Mouse (Mus musculus) kidney, postnatal 0 days (tissue): ENCODE results near the gene Mst1. TPM values are rescaled to one million over a fixed set of nuclear protein-coding genes. Genes with fewer than 3 reads are reported as not detected.

Experiments used
- ATAC-seq: fragments of 200-750 bp; cut with Nextera tagmentation; replicated peaks from 2 replicates; pipeline ENCODE4 v1.8.0; 2017; ENCODE audit warnings: low read depth, moderate number of reproducible peaks, moderate TSS enrichment, moderate library complexity; ENCODE audit not compliant: low FRiP score
- DNase-seq: peaks from one replicate; pipeline ENCODE4 v3.0.0-alpha.2; 2016; ENCODE audit warnings: low spot score
- H3K27ac ChIP-seq: fragments of 300-500 bp; sonication (generic); 2 replicates; pipeline ENCODE4 v1.5.1; 2014; ENCODE audit warnings: mild to moderate bottlenecking
- H3K27me3 ChIP-seq: fragments of 300-500 bp; sonication (generic); 2 replicates; pipeline ENCODE4 v1.6.1; 2014; ENCODE audit warnings: low read length, mixed read lengths; ENCODE audit not compliant: insufficient read depth
- H3K36me3 ChIP-seq: fragments of 300-500 bp; sonication (generic); 2 replicates; pipeline ENCODE4 v1.6.1; 2014; ENCODE audit warnings: low read length, mixed read lengths; ENCODE audit not compliant: insufficient read depth
- H3K4me1 ChIP-seq: fragments of 300-500 bp; sonication (generic); replicated peaks from 2 replicates; pipeline ENCODE4 v1.6.1; 2014; ENCODE audit warnings: antibody characterized with exemption, low read length, mixed read lengths; ENCODE audit not compliant: insufficient read depth
- H3K4me2 ChIP-seq: fragments of 300-500 bp; sonication (generic); 2 replicates; pipeline ENCODE4 v1.6.1; 2014; ENCODE audit warnings: mild to moderate bottlenecking, low read length, moderate library complexity, mixed read lengths
- H3K4me3 ChIP-seq: fragments of 300-500 bp; sonication (generic); replicated peaks from 2 replicates; pipeline ENCODE4 v1.5.1; 2014; ENCODE audit warnings: low read depth, low read length
- H3K9ac ChIP-seq: fragments of 300-500 bp; sonication (generic); 2 replicates; pipeline ENCODE4 v1.6.1; 2014; ENCODE audit warnings: low read depth, low read length
- H3K9me3 ChIP-seq: fragments of 300-500 bp; sonication (generic); replicated peaks from 2 replicates; pipeline ENCODE4 v1.6.1; 2016; ENCODE audit warnings: low read length, inconsistent platforms, mixed read lengths
- CTCF ChIP-seq: IDR thresholded peaks from 2 replicates; pipeline ENCODE4 v1.5.1; 2016; ENCODE audit warnings: antibody characterized with exemption, low read depth, mild to moderate bottlenecking, moderate library complexity
- WGBS: fragments of 180-500 bp; shearing (Covaris S2); extraction: QIAGEN DNeasy Blood & Tissue Kit; methylation state at CpG from one replicate; pipeline ENCODE4 v1.1.7; 2014; 5-methylcytosine and 5-hydroxymethylcytosine counted together
- polyA plus RNA-seq: library from polyadenylated mRNA; unstranded; fragments of >200 nt; fragmentation: Nextera tagmentation; extraction: Ambion mirVana; gene quantifications from 2 replicates; pipeline ENCODE4 v1.2.1, GENCODE M21; 2015

Gene Mst1
- polyA plus RNA-seq, 1 experiment from 2014 or later, result 0.39 TPM

DNA sequence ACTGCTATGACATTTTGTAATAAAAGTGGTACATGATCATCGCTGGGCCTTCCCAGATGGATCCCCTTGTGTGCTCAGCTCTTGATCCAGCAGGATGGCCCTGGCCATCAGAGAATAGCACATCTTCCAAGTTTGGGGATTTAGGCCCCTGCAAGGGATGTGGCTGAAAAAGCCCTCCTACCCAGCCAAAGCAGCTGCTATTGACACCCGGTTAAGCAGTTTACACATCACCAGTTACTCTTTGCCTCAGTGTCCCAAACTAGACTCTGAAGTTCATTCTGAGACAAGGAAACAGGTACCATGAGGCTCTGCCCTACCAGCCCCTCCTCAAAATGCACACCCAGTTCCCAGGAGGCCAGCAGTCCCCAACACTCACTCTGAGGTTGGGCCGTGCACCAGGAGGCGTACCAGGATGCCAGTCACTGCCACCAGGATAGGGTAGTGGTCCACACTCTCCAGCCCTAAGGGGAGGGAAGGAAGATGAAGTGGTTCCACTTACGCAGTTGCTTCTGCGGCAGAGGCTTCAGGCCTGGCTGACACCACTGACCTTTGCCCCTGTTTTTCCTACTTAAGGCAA lies 24.5 kb upstream of the Mst1 start:
- Histone ChIP-seq H3K4me3 (no peak overlapping the region), H3K36me3 (peaks cover 47% of the 10 kb centered on the region), H3K27ac (no peak overlapping the region), H3K9me3 (no peaks in the 10 kb centered on the region), H3K4me2 (no peak overlapping the region), H3K27me3 (no peaks in the 10 kb centered on the region), H3K9ac (no peak overlapping the region), H3K4me1 (peaks cover 3% of the 10 kb centered on the region; the same call in 1 of the 2 replicates)
- TF ChIP-seq CTCF, result no peak
- DNase-seq (no peak), ATAC-seq (no peak)
- 83% methylated on average over 6 of the region's 6 CpGs for WGBS

DNA sequence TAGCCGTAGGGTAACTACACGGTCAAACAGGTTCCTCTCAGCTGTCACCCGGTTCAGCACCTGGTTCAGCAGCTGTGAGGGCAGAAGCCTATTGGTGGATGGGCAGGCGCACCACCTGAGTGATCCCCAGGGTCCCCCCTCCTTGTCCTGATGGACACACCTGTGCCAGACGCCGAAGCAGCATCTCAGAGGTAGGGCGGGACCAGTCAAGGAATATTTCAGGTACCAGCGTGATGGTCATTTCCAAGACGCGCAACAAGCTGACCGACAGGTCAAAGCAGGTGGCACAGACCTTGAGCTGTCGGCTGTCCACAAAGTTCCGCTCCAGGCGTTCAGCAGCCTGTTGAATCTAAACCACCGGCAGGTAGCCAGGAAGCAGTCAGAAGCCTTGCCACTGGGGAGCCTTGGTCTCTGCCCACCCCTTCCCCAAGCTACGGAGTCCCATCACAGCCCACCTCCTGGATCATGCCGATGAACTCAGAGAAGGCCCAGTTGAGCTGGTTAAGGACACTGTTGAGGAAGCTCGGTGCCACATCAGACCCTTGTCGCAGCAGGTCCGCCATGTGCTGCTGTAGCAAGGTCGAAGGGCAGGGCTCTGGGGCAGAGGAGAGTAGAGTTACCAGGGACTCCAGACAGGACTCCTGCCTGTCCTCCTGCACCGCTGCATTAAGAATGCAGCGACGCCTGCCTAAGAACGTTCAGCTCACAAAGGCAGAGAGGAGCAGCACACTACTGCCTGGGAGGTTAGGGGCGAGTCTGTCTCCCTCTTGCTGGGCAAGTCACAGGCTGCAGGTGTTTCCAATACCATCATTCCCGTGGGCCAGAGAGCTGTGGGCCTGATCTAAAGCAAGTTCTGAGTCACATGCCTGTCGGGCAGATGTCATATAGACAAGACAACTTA lies 23.6 kb upstream of the Mst1 start:
- Histone ChIP-seq H3K27me3 (no peaks in the 10 kb centered on the region), H3K27ac (no peak overlapping the region), H3K9me3 (no peaks in the 10 kb centered on the region), H3K4me3 (no peak overlapping the region), H3K4me2 (no peak overlapping the region), H3K36me3 (peaks cover 45% of the 10 kb centered on the region), H3K4me1 (peaks cover 3% of the 10 kb centered on the region; the same call in 1 of the 2 replicates), H3K9ac (no peak overlapping the region)
- TF ChIP-seq CTCF, result no peak
- DNase-seq (no peak), ATAC-seq (no peak)
- WGBS, result 75% methylated on average over 28 of the region's 28 CpGs

DNA sequence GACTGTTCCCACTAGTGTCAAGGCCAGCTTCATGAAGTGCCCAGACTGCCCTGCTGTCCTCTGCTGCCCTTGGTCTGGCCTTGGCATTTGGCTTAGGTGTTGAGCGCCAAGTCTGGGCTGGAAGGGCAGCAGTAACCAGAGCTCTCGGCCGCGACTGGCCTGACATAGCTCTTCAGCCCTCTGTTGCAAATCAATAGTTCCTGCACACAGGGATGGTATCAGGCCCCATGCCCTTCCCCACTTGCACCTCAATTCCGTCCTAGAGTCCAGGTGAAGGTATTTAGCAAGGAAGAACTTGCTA lies 23.0 kb upstream of the Mst1 start:
- 87% methylated on average over 5 of the region's 5 CpGs for WGBS
- H3K9ac ChIP-seq, result no peak overlapping the region
- H3K36me3 ChIP-seq, result peaks cover 44% of the 10 kb centered on the region
- no peaks in the 10 kb centered on the region for H3K9me3 ChIP-seq
- H3K4me1 ChIP-seq, result peaks cover 3% of the 10 kb centered on the region; the same call in 1 of the 2 replicates
- no peak overlapping the region for H3K4me2 ChIP-seq
- no peak overlapping the region for H3K4me3 ChIP-seq
- H3K27ac ChIP-seq, result no peak overlapping the region
- no peak for TF ChIP-seq CTCF
- no peak for ATAC-seq
- DNase-seq, result no peak
- no peaks in the 10 kb centered on the region for H3K27me3 ChIP-seq

DNA sequence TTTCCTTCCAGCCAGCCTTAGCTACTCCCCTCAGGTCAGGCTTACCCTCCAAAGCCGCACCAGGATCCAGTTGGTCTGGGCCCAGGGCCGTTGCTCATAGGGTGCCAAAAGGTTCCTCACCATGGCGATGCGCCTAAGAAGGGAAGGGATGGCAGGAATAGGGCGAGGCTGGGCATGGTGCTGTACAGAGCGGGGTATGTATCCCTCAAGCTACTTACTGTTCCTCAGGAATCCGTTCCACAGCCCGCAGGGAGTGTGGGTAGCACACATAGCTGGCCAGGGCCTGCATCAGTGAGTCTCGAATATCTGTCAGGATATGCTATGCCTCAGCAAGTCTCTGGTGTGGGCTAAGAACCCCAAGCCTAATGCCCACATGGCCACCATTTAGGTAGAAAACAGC lies 21.9 kb upstream of the Mst1 start:
- Histone ChIP-seq H3K4me2 (no peak overlapping the region), H3K27ac (no peak overlapping the region), H3K9ac (no peak overlapping the region), H3K9me3 (no peaks in the 10 kb centered on the region), H3K4me1 (peaks cover under 1% of the 10 kb centered on the region; the same call in 1 of the 2 replicates), H3K27me3 (no peaks in the 10 kb centered on the region), H3K4me3 (no peak overlapping the region), H3K36me3 (peaks cover 52% of the 10 kb centered on the region)
- no peak for DNase-seq
- ATAC-seq, result no peak
- TF ChIP-seq CTCF, result no peak
- 92% methylated on average over 9 of the region's 9 CpGs for WGBS

DNA sequence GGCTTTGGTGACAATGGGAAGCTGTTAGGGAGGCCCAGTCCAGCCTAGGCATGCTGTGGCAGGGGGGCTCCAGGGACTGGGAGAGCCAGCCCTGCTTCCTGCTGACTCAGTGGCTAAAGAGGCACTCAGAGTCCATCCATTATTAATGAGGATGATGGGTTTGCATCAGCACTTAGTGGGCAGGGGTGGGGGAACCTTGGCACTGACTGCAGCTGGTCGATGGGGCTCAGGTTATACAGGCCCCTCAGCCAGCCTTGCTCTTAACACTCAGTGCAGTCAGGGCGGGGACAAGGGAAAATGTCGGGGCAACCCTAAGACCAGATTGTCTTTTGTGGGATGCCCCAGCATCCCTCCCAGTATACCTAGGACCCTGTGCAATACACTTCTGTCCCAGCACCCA lies 18.1 kb upstream of the Mst1 start:
- DNase-seq (no peak), ATAC-seq (no peak)
- Histone ChIP-seq H3K4me1 (no peaks in the 10 kb centered on the region), H3K36me3 (peaks cover 45% of the 10 kb centered on the region), H3K4me2 (no peak overlapping the region), H3K4me3 (no peak overlapping the region), H3K9me3 (no peaks in the 10 kb centered on the region), H3K27me3 (no peaks in the 10 kb centered on the region), H3K9ac (no peak overlapping the region), H3K27ac (no peak overlapping the region)
- no peak for TF ChIP-seq CTCF
- 94% methylated on average over 3 of the region's 3 CpGs for WGBS

DNA sequence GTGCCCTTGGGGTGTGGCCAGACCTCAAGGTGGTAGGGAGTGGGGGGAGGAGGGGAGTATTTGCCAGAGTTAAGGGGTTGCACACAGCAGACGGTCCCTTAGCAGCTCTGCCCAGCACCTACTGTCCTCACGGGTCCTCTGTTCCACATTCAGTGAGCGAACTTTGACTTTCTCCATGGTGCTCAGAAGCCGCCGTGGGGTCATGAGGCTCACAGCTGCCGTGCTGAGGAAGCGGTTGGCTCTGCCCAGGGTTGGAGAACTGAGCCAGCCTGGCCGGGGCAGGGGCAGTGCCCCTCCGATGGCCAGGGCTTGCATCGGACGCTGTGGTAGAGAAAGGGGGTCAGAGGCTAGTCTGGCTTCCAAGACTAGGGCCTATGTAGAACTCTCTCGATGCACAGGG lies 16.9 kb upstream of the Mst1 start:
- ATAC-seq (no peak; the same call in 1 of the 2 replicates), DNase-seq (no peak)
- no peaks in the 10 kb centered on the region for H3K27me3 ChIP-seq
- no peak overlapping the region for H3K27ac ChIP-seq
- no peak for TF ChIP-seq CTCF
- no peaks in the 10 kb centered on the region for H3K9me3 ChIP-seq
- no peak overlapping the region for H3K4me2 ChIP-seq
- H3K4me3 ChIP-seq, result no peak overlapping the region
- H3K9ac ChIP-seq, result no peak overlapping the region
- peaks cover 35% of the 10 kb centered on the region for H3K36me3 ChIP-seq
- 85% methylated on average over 12 of the region's 12 CpGs for WGBS
- H3K4me1 ChIP-seq, result no peaks in the 10 kb centered on the region
